Mouse (Mus musculus): Measurements from ENCODE around the gene Zfp459. TPM values are rescaled to one million over a fixed set of nuclear protein-coding genes. Genes with fewer than 3 reads are reported as not detected.
"Not testable (repeated sequence)": the region's sequence is repeated elsewhere in the genome, so short reads cannot be mapped to it uniquely, and the experiment has no call there.

Gene Zfp459
- polyA plus RNA-seq, 1 experiment from 2014 or later: 1.8 TPM

DNA sequence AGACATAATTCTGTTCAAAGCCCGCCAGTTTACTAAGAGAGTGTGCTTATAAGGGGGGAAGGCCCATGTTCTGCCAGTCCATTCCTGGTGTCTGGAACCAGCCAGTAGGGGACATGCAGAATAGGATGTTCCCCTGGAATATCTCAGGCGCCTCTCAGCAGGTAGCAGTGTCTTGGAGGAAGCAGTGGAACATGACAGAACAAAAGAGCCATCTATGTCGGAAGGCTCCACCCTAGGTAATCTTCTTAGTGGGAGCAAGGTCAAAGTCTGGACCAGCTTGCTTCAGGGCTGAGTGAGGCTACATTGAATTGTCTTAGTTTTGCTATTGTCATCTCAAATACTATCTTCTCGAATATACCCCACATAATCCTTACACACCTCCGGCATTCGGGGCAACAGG lies 5.5 kb downstream of the Zfp459 start:
- Histone ChIP-seq H3K36me3 (no peaks in the 10 kb centered on the region), H3K4me1 (peaks cover 2% of the 10 kb centered on the region; the same call in 1 of the 2 replicates), H3K9me3 (no peaks in the 10 kb centered on the region), H3K27me3 (no peaks in the 10 kb centered on the region), H3K9ac (replicated peaks) (no peak overlapping the region), H3K4me3 (no peak overlapping the region), H3K4me2 (replicated peaks) (no peak overlapping the region), H3K27ac (replicated peaks) (no peak overlapping the region)
- 89% methylated on average over 6 of the region's 6 CpGs for WGBS
- no peak for ATAC-seq (replicated peaks)

- H3K36me3 ChIP-seq; ATAC-seq (replicated peaks); H3K4me2 ChIP-seq (replicated peaks); H3K27me3 ChIP-seq; H3K9me3 ChIP-seq; H3K9ac ChIP-seq (replicated peaks); H3K27ac ChIP-seq (replicated peaks); H3K4me1 ChIP-seq; H3K4me3 ChIP-seq: not testable (repeated sequence)
- 75% methylated on average over 3 of the region's 3 CpGs for WGBS
These were observed 7.6 kb downstream of the Zfp459 start for GRCm38 (mm10) chr13:67413634-67414033.

DNA sequence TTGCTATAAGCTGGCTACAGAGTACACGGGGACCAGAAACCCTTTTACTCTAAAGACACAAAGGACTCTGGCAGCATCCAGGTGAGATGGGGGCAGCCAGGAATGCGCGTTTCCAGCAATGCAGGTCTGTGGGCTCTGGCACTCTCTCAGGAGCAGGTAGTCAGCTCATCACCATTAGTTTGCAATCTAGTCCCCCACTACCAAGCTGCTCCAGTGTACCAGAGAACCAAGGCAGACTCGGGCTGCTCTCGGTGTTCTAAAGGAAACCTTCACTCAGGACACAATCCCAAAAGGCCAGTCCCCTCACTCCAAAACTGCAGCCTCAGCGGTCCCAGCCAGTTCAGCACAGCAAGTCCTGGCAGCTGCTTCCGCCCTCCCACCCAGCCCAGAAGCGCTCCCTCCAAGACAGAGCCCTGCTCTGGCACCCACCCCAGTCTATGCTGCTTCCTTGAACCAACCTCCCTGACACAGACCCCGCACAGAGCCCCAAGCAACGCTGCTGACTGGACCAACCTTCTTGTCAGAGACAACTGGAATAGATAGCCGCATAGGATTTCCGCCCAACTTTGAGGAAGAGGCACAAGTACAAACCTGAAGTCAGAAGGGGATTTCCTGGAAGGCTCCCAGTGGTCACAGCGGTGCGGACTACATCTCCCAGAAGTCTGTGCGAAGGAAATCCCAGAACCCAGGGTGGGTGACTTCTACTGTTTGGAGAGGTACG lies 21.9 kb downstream of the Zfp459 start, which contains the start of gene Zfp429:
Gene Zfp429, minus strand, starts transcription at position 637 of the 721 bp plus-strand sequence.
- H3K27ac ChIP-seq (replicated peaks); H3K4me1 ChIP-seq; H3K36me3 ChIP-seq; H3K27me3 ChIP-seq; H3K9me3 ChIP-seq: not testable (repeated sequence)
- peak; percentile 97 for ATAC-seq (replicated peaks)
- WGBS: 3% methylated on average over 16 of the region's 16 CpGs
- peak within 1 kb of the TSS; percentile 55 for H3K9ac ChIP-seq (replicated peaks)
- H3K4me2 ChIP-seq (replicated peaks): peak within 1 kb of the TSS; percentile 70
- peak within 1 kb of the TSS; percentile 61 for H3K4me3 ChIP-seq

DNA sequence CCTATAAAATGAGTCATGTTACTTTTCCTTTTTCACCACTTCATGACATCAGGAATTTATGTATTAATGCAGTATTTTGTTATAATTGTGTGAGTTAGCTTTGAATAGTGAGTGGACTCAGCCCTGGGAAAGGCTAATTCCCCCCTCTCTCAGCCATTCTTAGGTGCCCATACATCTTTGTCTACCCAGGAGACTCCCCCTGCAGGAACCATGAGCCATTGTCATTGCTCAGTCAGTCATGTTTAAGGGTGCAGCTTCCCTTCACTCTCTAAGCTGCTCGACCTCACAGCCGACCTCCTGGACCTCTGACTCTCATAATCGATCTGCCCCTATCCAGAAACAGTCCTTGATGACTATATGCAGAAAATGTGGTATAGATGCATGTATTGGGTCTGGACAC lies 45.0 kb downstream of the Zfp459 start:
- not testable (repeated sequence) for H3K9me3 ChIP-seq; H3K27me3 ChIP-seq; H3K9ac ChIP-seq (replicated peaks); H3K36me3 ChIP-seq; H3K4me2 ChIP-seq (replicated peaks); H3K4me3 ChIP-seq; H3K27ac ChIP-seq (replicated peaks); H3K4me1 ChIP-seq; ATAC-seq (replicated peaks)
- WGBS: 51% methylated on average over 3 of the region's 3 CpGs

DNA sequence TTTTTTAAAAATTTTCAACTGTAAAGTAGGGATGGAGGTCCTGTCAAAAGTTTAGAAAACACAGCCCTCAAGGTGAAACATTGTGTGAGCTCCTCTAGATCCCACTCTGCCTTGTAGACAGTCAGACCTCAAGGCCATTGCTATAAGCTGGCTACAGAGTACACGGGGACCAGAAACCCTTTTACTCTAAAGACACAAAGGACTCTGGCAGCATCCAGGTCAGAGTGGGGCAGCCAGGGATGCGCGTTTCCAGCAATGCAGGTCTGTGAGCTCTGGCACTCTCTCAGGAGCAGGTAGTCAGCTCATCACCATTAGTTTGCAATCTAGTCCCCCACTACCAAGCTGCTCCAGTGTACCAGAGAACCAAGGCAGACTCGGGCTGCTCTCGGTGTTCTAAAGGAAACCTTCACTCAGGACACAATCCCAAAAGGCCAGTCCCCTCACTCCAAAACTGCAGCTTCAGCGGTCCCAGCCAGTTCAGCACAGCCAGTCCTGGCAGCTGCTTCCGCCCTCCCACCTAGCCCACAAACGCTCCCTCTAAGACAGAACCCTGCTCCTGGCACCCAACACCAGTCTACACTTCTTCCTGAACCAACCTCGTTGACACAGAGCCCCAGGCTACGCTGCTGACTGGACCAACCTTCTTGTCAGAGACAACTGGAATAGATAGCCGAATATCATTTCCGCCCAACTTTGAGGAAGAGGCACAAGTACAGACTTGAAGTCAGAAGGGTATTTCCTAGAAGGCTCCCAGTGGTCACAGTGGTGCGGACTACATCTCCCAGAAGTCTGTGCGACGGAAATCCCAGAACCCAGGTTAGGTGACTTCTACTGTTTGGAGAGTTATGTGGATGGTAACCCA lies 45.9 kb downstream of the Zfp459 start, which contains the start of the genes Gm28041 and Zfp456:
Gene Gm28041, minus strand, starts transcription at position 684 of the 862 bp plus-strand sequence.
Gene Zfp456, minus strand, starts transcription at position 761 of the 862 bp plus-strand sequence.
- 18% methylated on average over 13 of the region's 15 CpGs for WGBS
- H3K9ac ChIP-seq (replicated peaks): peak within 1 kb of the TSS; percentile 32; the same call in 1 of the 2 replicates
- not testable (repeated sequence) for H3K36me3 ChIP-seq; H3K9me3 ChIP-seq; H3K27ac ChIP-seq (replicated peaks); H3K27me3 ChIP-seq; H3K4me1 ChIP-seq
- ATAC-seq (replicated peaks): peak; percentile 94
- peak within 1 kb of the TSS; percentile 49 for H3K4me2 ChIP-seq (replicated peaks)
- H3K4me3 ChIP-seq: peak within 1 kb of the TSS; percentile 37

- no peaks in the 10 kb centered on the region for H3K36me3 ChIP-seq
- no peaks in the 10 kb centered on the region for H3K27me3 ChIP-seq
- peaks cover 11% of the 10 kb centered on the region for H3K4me1 ChIP-seq
- peak within 1 kb of the TSS; percentile 79 for H3K4me2 ChIP-seq (replicated peaks)
- 0% methylated on average over 15 of the region's 15 CpGs for WGBS
- no peaks in the 10 kb centered on the region for H3K9me3 ChIP-seq
- peak within 1 kb of the TSS; percentile 48 for H3K9ac ChIP-seq (replicated peaks)
- peak; percentile 94 for ATAC-seq (replicated peaks)
- H3K27ac ChIP-seq (replicated peaks): no peak within 1 kb of the TSS
- peak within 1 kb of the TSS; percentile 67 for H3K4me3 ChIP-seq
These were observed 61.0 kb downstream of the Zfp459 start, which contains the start of the genes Gm28044 and Zfp953 for GRCm38 (mm10) chr13:67360131-67360744. TSS of gene Gm28044 (minus strand) at chr13:67360536. TSS of gene Zfp953 (minus strand) at chr13:67360605.

Other genes with a start within 250 kb of the Zfp459 start
- 6.6 and 7.8 TPM in 2 replicates for gene Rsl1, start 248.2 kb downstream of the Zfp459 start, polyA plus RNA-seq (2015; fragmentation: Nextera tagmentation; extraction: Ambion mirVana)
- gene Zfp455, start 226.9 kb downstream of the Zfp459 start, polyA plus RNA-seq (2015; fragmentation: Nextera tagmentation; extraction: Ambion mirVana): 2.6 and 2.7 TPM in 2 replicates
- gene Zfp458, start 143.0 kb downstream of the Zfp459 start, polyA plus RNA-seq (2015; fragmentation: Nextera tagmentation; extraction: Ambion mirVana): 5.3 and 5.8 TPM in 2 replicates
- gene Zfp457, start 114.9 kb downstream of the Zfp459 start, polyA plus RNA-seq (2015; fragmentation: Nextera tagmentation; extraction: Ambion mirVana): 0.86 and 1.1 TPM in 2 replicates
- 1.6 and 2.2 TPM in 2 replicates for gene Zfp595, start 88.8 kb downstream of the Zfp459 start, polyA plus RNA-seq (2015; fragmentation: Nextera tagmentation; extraction: Ambion mirVana)
- gene Gm28044, start 60.9 kb downstream of the Zfp459 start, polyA plus RNA-seq (2015; fragmentation: Nextera tagmentation; extraction: Ambion mirVana): 1.3 TPM in 1 of 2 replicates, not detected in the other
- gene Zfp953, start 60.8 kb downstream of the Zfp459 start, polyA plus RNA-seq (2015; fragmentation: Nextera tagmentation; extraction: Ambion mirVana): 0.64 and 0.72 TPM in 2 replicates
- gene Gm28041, start 45.7 kb downstream of the Zfp459 start, polyA plus RNA-seq (2015; fragmentation: Nextera tagmentation; extraction: Ambion mirVana): not detected in 2 replicates
- gene Zfp456, start 45.6 kb downstream of the Zfp459 start, polyA plus RNA-seq (2015; fragmentation: Nextera tagmentation; extraction: Ambion mirVana): 0.61 and 0.65 TPM in 2 replicates
- 4.6 and 4.7 TPM in 2 replicates for gene Zfp429, start 21.6 kb downstream of the Zfp459 start, polyA plus RNA-seq (2015; fragmentation: Nextera tagmentation; extraction: Ambion mirVana)
- gene Zfp874a, start 30.2 kb upstream of the Zfp459 start, polyA plus RNA-seq (2015; fragmentation: Nextera tagmentation; extraction: Ambion mirVana): 7.3 and 7.5 TPM in 2 replicates
- gene Zfp874b, start 62.8 kb upstream of the Zfp459 start, polyA plus RNA-seq (2015; fragmentation: Nextera tagmentation; extraction: Ambion mirVana): 3.3 and 3.9 TPM in 2 replicates
- gene Zfp58, start 79.1 kb upstream of the Zfp459 start, polyA plus RNA-seq (2015; fragmentation: Nextera tagmentation; extraction: Ambion mirVana): 12.3 and 12.6 TPM in 2 replicates
- gene Gm26965, start 104.7 kb upstream of the Zfp459 start, polyA plus RNA-seq (2015; fragmentation: Nextera tagmentation; extraction: Ambion mirVana): 0.59 TPM in 1 of 2 replicates, not detected in the other
- 42.8 and 43.6 TPM in 2 replicates for gene Zfp87, start 104.8 kb upstream of the Zfp459 start, polyA plus RNA-seq (2015; fragmentation: Nextera tagmentation; extraction: Ambion mirVana)
- gene Zfp748, start 132.4 kb upstream of the Zfp459 start, polyA plus RNA-seq (2015; fragmentation: Nextera tagmentation; extraction: Ambion mirVana): 15.3 and 16.2 TPM in 2 replicates
- 5.2 and 6.7 TPM in 2 replicates for gene Zfp729b, start 188.3 kb upstream of the Zfp459 start, polyA plus RNA-seq (2015; fragmentation: Nextera tagmentation; extraction: Ambion mirVana)
- 0.17 and 0.46 TPM in 2 replicates for gene Gm49345, start 216.4 kb upstream of the Zfp459 start, polyA plus RNA-seq (2015; fragmentation: Nextera tagmentation; extraction: Ambion mirVana)
- 3.5 and 4.1 TPM in 2 replicates for gene Zfp729a, start 216.4 kb upstream of the Zfp459 start, polyA plus RNA-seq (2015; fragmentation: Nextera tagmentation; extraction: Ambion mirVana)

Measured in forebrain, embryonic 15.5 days (tissue).